Mouse (Mus musculus) limb, embryonic 12.5 days (tissue): Measurements from ENCODE around the gene Ngef. TPM values are rescaled to one million over a fixed set of nuclear protein-coding genes. Genes with fewer than 3 reads are reported as not detected.
A peak's percentile ranks its signal among the peaks of the same experiment; 100 is the strongest.
"Not testable (repeated sequence)": the region's sequence is repeated elsewhere in the genome, so short reads cannot be mapped to it uniquely, and the experiment has no call there.

Source experiments
- ATAC-seq: fragments of 200-750 bp; cut with Nextera tagmentation; 2 replicates; pipeline ENCODE4 v1.8.0; 2017; ENCODE audit warnings: low read depth, moderate TSS enrichment; ENCODE audit not compliant: insufficient number of reproducible peaks, insufficient read depth, low FRiP score, low TSS enrichment
- H3K27ac ChIP-seq: fragments of 300-500 bp; sonication (generic); 2 replicates; pipeline ENCODE4 v1.5.1; 2016; ENCODE audit warnings: mild to moderate bottlenecking, moderate library complexity
- H3K27me3 ChIP-seq: fragments of 300-500 bp; sonication (generic); 2 replicates; pipeline ENCODE4 v1.6.1; 2016; ENCODE audit warnings: mild to moderate bottlenecking, moderate library complexity
- H3K36me3 ChIP-seq: fragments of 300-500 bp; sonication (generic); 2 replicates; pipeline ENCODE4 v1.6.1; 2016; ENCODE audit warnings: mild to moderate bottlenecking, moderate library complexity
- H3K4me1 ChIP-seq: fragments of 300-500 bp; sonication (generic); replicated peaks from 2 replicates; pipeline ENCODE4 v1.6.1; 2016
- H3K4me2 ChIP-seq: fragments of 300-500 bp; sonication (generic); 2 replicates; pipeline ENCODE4 v1.6.1; 2016; ENCODE audit warnings: mild to moderate bottlenecking, moderate library complexity
- H3K4me3 ChIP-seq: fragments of 300-500 bp; sonication (generic); replicated peaks from 2 replicates; pipeline ENCODE4 v1.5.1; 2016; ENCODE audit warnings: mild to moderate bottlenecking
- H3K9ac ChIP-seq: fragments of 300-500 bp; sonication (generic); replicated peaks from 2 replicates; pipeline ENCODE4 v1.6.1; 2016; ENCODE audit warnings: mild to moderate bottlenecking, moderate library complexity
- H3K9me3 ChIP-seq: fragments of 300-500 bp; sonication (generic); 2 replicates; pipeline ENCODE4 v1.6.1; 2016; ENCODE audit warnings: mild to moderate bottlenecking, moderate library complexity
- WGBS: fragments of 180-500 bp; shearing (Covaris S2); methylation state at CpG from one replicate; pipeline ENCODE4 v1.1.7; 2016; 5-methylcytosine and 5-hydroxymethylcytosine counted together
- polyA plus RNA-seq: library from polyadenylated mRNA; unstranded; fragments of >200 nt; fragmentation: Nextera tagmentation; extraction: Ambion mirVana; gene quantifications from 2 replicates; pipeline ENCODE4 v1.2.1, GENCODE M21; 2016

Ngef gene
- polyA plus RNA-seq, 1 experiment from 2014 or later: 0.21 TPM

GRCm38 (mm10) chr1:87475076-87475895 is 98.4 kb downstream of the Ngef start:
- no peaks in the 10 kb centered on the region for H3K36me3 ChIP-seq
- 5% methylated on average over 42 of the region's 42 CpGs for WGBS
- 0 out of 2 replicates have a peak, but pooled peaks have one; percentile 19 for ATAC-seq

DNA sequence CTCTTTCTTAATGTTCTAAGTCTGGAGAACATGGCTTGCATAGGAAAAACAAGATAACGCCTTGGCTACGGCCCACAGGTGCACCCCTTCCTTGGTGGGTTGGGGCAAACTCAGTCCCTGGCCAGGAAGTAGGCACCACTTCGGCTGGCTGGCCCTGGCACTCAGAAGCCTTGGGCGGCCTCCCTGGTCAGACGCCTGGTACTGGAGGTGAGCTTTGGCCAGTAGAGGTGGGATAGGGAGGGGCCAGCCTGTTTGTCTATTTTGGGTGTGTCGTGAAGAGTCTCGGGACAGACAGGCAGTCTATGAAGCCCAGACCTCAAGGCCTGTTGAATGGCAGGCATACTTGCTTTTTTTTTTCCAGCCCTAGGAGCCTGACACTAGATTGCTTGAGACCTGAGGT is 101.1 kb downstream of the Ngef start:
- H3K4me2 ChIP-seq: no peak overlapping the region
- peaks cover 11% of the 10 kb centered on the region for H3K4me1 ChIP-seq
- H3K4me3 ChIP-seq: no peak overlapping the region
- no peaks in the 10 kb centered on the region for H3K36me3 ChIP-seq
- H3K9me3 ChIP-seq: no peaks in the 10 kb centered on the region
- H3K27ac ChIP-seq: no peak overlapping the region
- H3K9ac ChIP-seq: no peak overlapping the region
- H3K27me3 ChIP-seq: peaks cover 44% of the 10 kb centered on the region
- WGBS: 82% methylated on average over 7 of the region's 7 CpGs
- ATAC-seq: no peak

More at GRCm38 (mm10) chr1:87475076-87475895, 98.4 kb downstream of the Ngef start:
- Histone ChIP-seq H3K27me3 (peaks cover 47% of the 10 kb centered on the region), H3K4me1 (peaks cover 11% of the 10 kb centered on the region), H3K4me3 (peak overlapping the region; percentile 40), H3K27ac (no peak overlapping the region), H3K9me3 (no peaks in the 10 kb centered on the region), H3K4me2 (peak overlapping the region; percentile 82), H3K9ac (peak overlapping the region; percentile 44)

- ATAC-seq: no peak
- Histone ChIP-seq H3K4me2 (no peak overlapping the region), H3K4me3 (no peak overlapping the region), H3K9ac (no peak overlapping the region), H3K27ac (no peak overlapping the region), H3K27me3 (peaks cover 37% of the 10 kb centered on the region), H3K9me3 (no peaks in the 10 kb centered on the region), H3K4me1 (peaks cover 11% of the 10 kb centered on the region), H3K36me3 (no peaks in the 10 kb centered on the region)
- 82% methylated on average over 7 of the region's 7 CpGs for WGBS
Observed at GRCm38 (mm10) chr1:87471914-87472313, 101.8 kb downstream of the Ngef start.

DNA sequence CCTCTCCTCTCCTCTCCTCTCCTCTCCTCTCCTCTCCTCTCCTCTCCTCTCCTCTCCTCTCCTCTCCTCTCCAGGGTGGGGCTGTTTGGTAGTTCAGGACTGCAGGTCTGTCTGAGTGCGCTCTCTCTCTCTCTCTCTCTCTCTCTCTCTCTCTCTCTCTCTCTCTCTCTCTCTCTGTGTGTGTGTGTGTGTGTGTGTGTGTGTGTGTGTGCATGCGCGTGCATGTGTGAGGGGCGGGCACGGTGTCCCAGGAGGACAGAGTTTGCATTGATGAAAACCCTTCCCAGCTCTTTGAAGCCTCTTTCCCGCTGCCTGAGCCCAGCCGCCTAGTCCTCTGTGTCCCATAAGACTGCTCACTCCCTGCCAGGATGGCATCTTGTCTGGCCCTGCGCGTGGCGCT is 103.7 kb downstream of the Ngef start, which contains the start of gene Snorc:
Gene Snorc, plus strand, starts transcription at position 301 of the 400 bp plus-strand sequence.
- ATAC-seq, H3K9ac ChIP-seq, H3K4me1 ChIP-seq, H3K36me3 ChIP-seq, H3K9me3 ChIP-seq, H3K4me3 ChIP-seq, H3K27ac ChIP-seq, H3K4me2 ChIP-seq: not testable (repeated sequence)
- peaks cover 19% of the 10 kb centered on the region for H3K27me3 ChIP-seq
- 45% methylated on average over 9 of the region's 10 CpGs for WGBS

DNA sequence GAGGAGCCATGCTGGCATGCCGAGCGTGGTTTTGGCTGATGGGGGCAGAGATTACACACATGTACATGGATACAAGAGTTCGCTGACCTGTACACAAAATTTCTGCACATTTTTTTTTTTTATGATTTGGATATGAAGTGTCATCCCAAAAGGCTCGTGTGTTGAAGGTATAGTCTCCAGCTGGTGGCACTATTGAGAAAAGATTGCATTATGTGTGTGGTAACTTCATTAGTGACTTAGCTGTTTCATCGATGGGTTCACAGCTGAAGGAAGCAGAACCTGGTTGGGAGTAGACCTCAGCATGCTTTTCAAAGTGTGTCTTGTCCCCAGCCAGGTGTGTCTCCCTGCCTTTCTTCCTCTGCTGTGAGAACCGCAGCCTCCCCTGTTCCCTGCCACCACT is 105.3 kb downstream of the Ngef start:
- no peaks in the 10 kb centered on the region for H3K9me3 ChIP-seq
- no peak overlapping the region for H3K9ac ChIP-seq
- no peak overlapping the region for H3K4me2 ChIP-seq
- no peaks in the 10 kb centered on the region for H3K36me3 ChIP-seq
- H3K4me3 ChIP-seq: no peak overlapping the region
- no peak for ATAC-seq
- 70% methylated on average over 6 of the region's 6 CpGs for WGBS
- H3K27ac ChIP-seq: no peak overlapping the region
- H3K27me3 ChIP-seq: peaks cover 5% of the 10 kb centered on the region
- H3K4me1 ChIP-seq: no peaks in the 10 kb centered on the region

- no peak overlapping the region for H3K9ac ChIP-seq
- H3K27me3 ChIP-seq: peaks cover 5% of the 10 kb centered on the region
- H3K9me3 ChIP-seq: no peaks in the 10 kb centered on the region
- H3K4me2 ChIP-seq: no peak overlapping the region
- no peaks in the 10 kb centered on the region for H3K4me1 ChIP-seq
- no peak for ATAC-seq
- no peak overlapping the region for H3K27ac ChIP-seq
- H3K36me3 ChIP-seq: no peaks in the 10 kb centered on the region
- no peak overlapping the region for H3K4me3 ChIP-seq
- WGBS: 51% methylated on average over 9 of the region's 9 CpGs
Observed at GRCm38 (mm10) chr1:87467469-87467868, 106.2 kb downstream of the Ngef start.

GRCm38 (mm10) chr1:87459856-87460255 is 113.8 kb downstream of the Ngef start:
- 90% methylated on average over 7 of the region's 7 CpGs for WGBS

DNA sequence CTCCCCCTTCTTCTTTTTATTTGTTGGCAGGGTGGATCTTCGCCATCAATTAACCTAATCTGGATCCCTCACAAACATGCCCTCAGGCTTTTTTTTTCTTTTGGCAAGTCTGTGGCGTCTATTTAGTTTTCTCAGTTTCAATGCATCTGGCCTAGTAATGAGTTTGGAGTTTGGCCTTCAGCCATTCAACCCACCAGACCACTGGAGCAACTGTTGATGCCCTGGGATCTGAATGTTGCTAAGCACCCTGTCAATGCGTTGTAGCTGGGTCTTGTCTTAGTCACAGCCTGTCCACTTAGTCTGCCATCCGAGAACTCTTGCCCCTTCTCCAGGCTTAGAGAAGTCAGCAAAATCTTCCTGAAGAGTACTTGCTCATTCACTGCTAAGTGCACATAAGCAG is 115.6 kb downstream of the Ngef start:
- no peaks in the 10 kb centered on the region for H3K36me3 ChIP-seq
- no peak for ATAC-seq
- H3K4me2 ChIP-seq: no peak overlapping the region
- no peak overlapping the region for H3K27ac ChIP-seq
- H3K4me1 ChIP-seq: no peaks in the 10 kb centered on the region
- no peak overlapping the region for H3K9ac ChIP-seq
- 88% methylated on average over 4 of the region's 4 CpGs for WGBS
- H3K27me3 ChIP-seq: no peaks in the 10 kb centered on the region
- no peak overlapping the region for H3K4me3 ChIP-seq
- H3K9me3 ChIP-seq: no peaks in the 10 kb centered on the region

More at GRCm38 (mm10) chr1:87459856-87460255, 113.8 kb downstream of the Ngef start:
- H3K27me3 ChIP-seq, H3K9me3 ChIP-seq, H3K4me3 ChIP-seq, H3K4me2 ChIP-seq, H3K4me1 ChIP-seq, ATAC-seq, H3K36me3 ChIP-seq, H3K27ac ChIP-seq, H3K9ac ChIP-seq: not testable (repeated sequence)

GRCm38 (mm10) chr1:87456425-87456824 is 117.2 kb downstream of the Ngef start:
- Histone ChIP-seq H3K36me3 (no peaks in the 10 kb centered on the region), H3K9me3 (no peaks in the 10 kb centered on the region), H3K27me3 (no peaks in the 10 kb centered on the region), H3K9ac (no peak overlapping the region), H3K4me3 (no peak overlapping the region), H3K27ac (no peak overlapping the region), H3K4me1 (no peaks in the 10 kb centered on the region), H3K4me2 (no peak overlapping the region)
- ATAC-seq: no peak
- WGBS: 95% methylated on average over 1 of the region's 1 CpGs

DNA sequence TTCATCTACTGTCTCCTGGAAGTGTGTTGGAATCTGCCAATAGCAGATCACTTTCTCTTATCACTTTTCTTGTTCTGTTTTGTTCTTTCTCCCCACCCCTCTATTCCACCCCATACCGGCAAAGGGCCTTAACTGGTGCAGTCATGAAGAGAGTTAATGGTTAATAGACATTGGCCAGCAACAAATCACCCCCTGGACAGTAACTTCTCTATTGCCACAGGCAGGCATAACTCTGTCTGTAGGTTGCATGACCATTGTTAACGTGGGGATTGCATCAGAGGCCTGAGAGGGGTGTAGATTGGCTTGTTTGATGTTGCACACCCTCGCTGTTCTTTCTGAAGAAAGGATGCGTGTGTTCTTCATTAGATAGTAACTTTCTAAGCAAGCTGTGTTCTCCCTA is 124.2 kb downstream of the Ngef start:
- Histone ChIP-seq H3K9me3 (no peaks in the 10 kb centered on the region), H3K9ac (no peak overlapping the region), H3K4me3 (no peak overlapping the region), H3K36me3 (peaks cover 64% of the 10 kb centered on the region), H3K27me3 (no peaks in the 10 kb centered on the region), H3K4me1 (no peaks in the 10 kb centered on the region), H3K27ac (no peak overlapping the region), H3K4me2 (no peak overlapping the region)
- no peak for ATAC-seq
- 87% methylated on average over 4 of the region's 4 CpGs for WGBS

- H3K4me2 ChIP-seq: no peak overlapping the region
- peaks cover 80% of the 10 kb centered on the region for H3K36me3 ChIP-seq
- no peaks in the 10 kb centered on the region for H3K27me3 ChIP-seq
- no peaks in the 10 kb centered on the region for H3K4me1 ChIP-seq
- no peak for ATAC-seq
- WGBS: 42% methylated on average over 5 of the region's 5 CpGs
- H3K9ac ChIP-seq: no peak overlapping the region
- no peak overlapping the region for H3K27ac ChIP-seq
- H3K4me3 ChIP-seq: no peak overlapping the region
- H3K9me3 ChIP-seq: no peaks in the 10 kb centered on the region
Observed at GRCm38 (mm10) chr1:87447183-87448104, 126.2 kb downstream of the Ngef start.
